Mouse (Mus musculus) stomach, postnatal 0 days (tissue): ENCODE results near the gene Ap5s1. TPM values are rescaled to one million over a fixed set of nuclear protein-coding genes. Genes with fewer than 3 reads are reported as not detected.
A peak's percentile ranks its signal among the peaks of the same experiment; 100 is the strongest.

Source experiments
- ATAC-seq: fragments of 200-750 bp; cut with Nextera tagmentation; 2 replicates; pipeline ENCODE4 v1.8.0; 2017; ENCODE audit not compliant: low FRiP score, low TSS enrichment
- DNase-seq: peaks from one replicate; pipeline ENCODE4 v3.0.0-alpha.2; 2016; ENCODE audit warnings: low spot score
- H3K27ac ChIP-seq: fragments of 300-500 bp; sonication (generic); replicated peaks from 2 replicates; pipeline ENCODE4 v1.5.1; 2014; ENCODE audit warnings: mild to moderate bottlenecking, control low read depth
- H3K27me3 ChIP-seq: fragments of 300-500 bp; sonication (generic); 2 replicates; pipeline ENCODE4 v1.6.1; 2014; ENCODE audit warnings: low read length; ENCODE audit not compliant: control insufficient read depth, insufficient read depth
- H3K36me3 ChIP-seq: fragments of 300-500 bp; sonication (generic); 2 replicates; pipeline ENCODE4 v1.6.1; 2014; ENCODE audit warnings: low read length, mixed read lengths; ENCODE audit not compliant: control insufficient read depth, insufficient read depth
- H3K4me1 ChIP-seq: fragments of 300-500 bp; sonication (generic); replicated peaks from 2 replicates; pipeline ENCODE4 v1.6.1; 2014; ENCODE audit warnings: antibody characterized with exemption; ENCODE audit not compliant: control insufficient read depth, insufficient read depth
- H3K4me2 ChIP-seq: fragments of 300-500 bp; sonication (generic); replicated peaks from 2 replicates; pipeline ENCODE4 v1.6.1; 2014; ENCODE audit warnings: low read depth, mild to moderate bottlenecking, control low read depth, moderate library complexity
- H3K4me3 ChIP-seq: fragments of 300-500 bp; sonication (generic); 2 replicates; pipeline ENCODE4 v1.5.1; 2014; ENCODE audit warnings: low read depth, low read length, control low read depth
- H3K9ac ChIP-seq: fragments of 300-500 bp; sonication (generic); 2 replicates; pipeline ENCODE4 v1.6.1; 2014; ENCODE audit warnings: mild to moderate bottlenecking, low read length, control low read depth, mixed read lengths
- H3K9me3 ChIP-seq: fragments of 300-500 bp; sonication (generic); 2 replicates; pipeline ENCODE4 v1.6.1; 2016; ENCODE audit warnings: low read length; ENCODE audit not compliant: control insufficient read depth
- CTCF ChIP-seq: IDR thresholded peaks from 2 replicates; pipeline ENCODE4 v1.5.1; 2016; ENCODE audit warnings: antibody characterized with exemption, low read depth, mild to moderate bottlenecking, moderate library complexity
- EP300 ChIP-seq: optimal IDR thresholded peaks from 2 replicates; pipeline ENCODE3; 2016; ENCODE audit warnings: antibody characterized with exemption
- WGBS: fragments of 180-500 bp; shearing (Covaris S2); extraction: QIAGEN DNeasy Blood & Tissue Kit; methylation state at CpG from one replicate; pipeline ENCODE4 v1.1.7; 2014; 5-methylcytosine and 5-hydroxymethylcytosine counted together
- polyA plus RNA-seq: library from polyadenylated mRNA; unstranded; fragments of >200 nt; fragmentation: Nextera tagmentation; extraction: Ambion mirVana; gene quantifications from 2 replicates; pipeline ENCODE4 v1.2.1, GENCODE M21; 2015

The Ap5s1 gene
- polyA plus RNA-seq, 1 experiment from 2014 or later: 22.0 TPM

- no peak overlapping the region for H3K4me3 ChIP-seq
- peak overlapping the region; percentile 31; the same call in 1 of the 2 replicates for H3K9ac ChIP-seq
- 45% methylated on average over 5 of the region's 5 CpGs for WGBS
- DNase-seq (no peak), ATAC-seq (no peak)
- H3K36me3 ChIP-seq: peaks cover 16% of the 10 kb centered on the region
- no peaks in the 10 kb centered on the region for H3K27me3 ChIP-seq
- H3K27ac ChIP-seq: no peak overlapping the region
- no peak for TF ChIP-seq EP300
- TF ChIP-seq CTCF: no peak
- no peaks in the 10 kb centered on the region for H3K9me3 ChIP-seq
- no peak overlapping the region for H3K4me2 ChIP-seq
- H3K4me1 ChIP-seq: peaks cover 9% of the 10 kb centered on the region
Observed at GRCm38 (mm10) chr2:131189521-131190309, 17.2 kb upstream of the Ap5s1 start.

DNA sequence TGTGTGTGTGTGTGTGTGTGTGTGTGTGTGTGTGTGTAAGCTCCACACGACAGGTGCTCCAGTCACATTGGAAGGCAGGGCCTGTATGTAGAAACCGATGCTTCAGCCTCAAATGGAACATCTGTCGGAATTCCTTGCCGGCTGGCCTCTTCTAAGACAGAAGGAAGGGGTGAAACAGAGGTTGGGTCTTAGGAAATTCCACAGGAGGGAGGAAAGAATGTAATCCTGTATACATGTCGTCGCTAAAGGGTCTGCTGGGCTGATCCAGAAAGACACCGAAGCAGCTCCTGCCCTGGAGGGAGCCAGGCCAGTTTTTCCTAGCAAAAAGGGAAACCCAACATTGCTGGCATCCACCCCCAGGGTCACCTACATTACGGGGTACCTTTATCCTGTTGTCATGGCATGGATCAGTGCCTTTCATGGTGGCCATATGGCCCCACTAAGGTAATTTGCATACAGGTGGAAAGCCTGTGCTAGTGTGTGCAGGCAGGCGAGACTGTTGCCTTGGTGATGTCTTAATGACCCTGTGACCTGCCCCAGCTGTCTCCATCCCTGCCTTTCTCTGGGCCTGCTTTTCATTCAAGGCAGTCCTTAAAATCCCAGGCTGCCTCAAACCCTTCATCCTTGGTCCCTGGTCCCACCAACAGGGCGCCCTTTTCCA, 16.4 kb upstream of the Ap5s1 start:
- no peaks in the 10 kb centered on the region for H3K27me3 ChIP-seq
- 0 out of 2 replicates have a peak overlapping the region, but pooled peaks have one; percentile 24 for H3K27ac ChIP-seq
- no peak for ATAC-seq
- WGBS: 38% methylated on average over 10 of the region's 10 CpGs
- H3K9me3 ChIP-seq: no peaks in the 10 kb centered on the region
- no peak for DNase-seq
- TF ChIP-seq EP300 (no peak), CTCF (no peak)
- H3K4me1 ChIP-seq: peaks cover 9% of the 10 kb centered on the region
- no peak overlapping the region for H3K4me3 ChIP-seq
- H3K36me3 ChIP-seq: peaks cover 18% of the 10 kb centered on the region
- no peak overlapping the region; the same call in none of the 2 replicates for H3K9ac ChIP-seq
- H3K4me2 ChIP-seq: no peak overlapping the region

- TF ChIP-seq EP300 (no peak), CTCF (no peak)
- H3K9ac ChIP-seq: no peak overlapping the region
- H3K4me2 ChIP-seq: no peak overlapping the region
- H3K4me3 ChIP-seq: no peak overlapping the region
- H3K4me1 ChIP-seq: peaks cover 7% of the 10 kb centered on the region
- ATAC-seq (no peak), DNase-seq (no peak)
- H3K27me3 ChIP-seq: no peaks in the 10 kb centered on the region
- H3K36me3 ChIP-seq: peaks cover 18% of the 10 kb centered on the region
- H3K27ac ChIP-seq: no peak overlapping the region
- WGBS: 70% methylated on average over 7 of the region's 7 CpGs
- H3K9me3 ChIP-seq: no peaks in the 10 kb centered on the region
Observed at GRCm38 (mm10) chr2:131191005-131191390, 15.9 kb upstream of the Ap5s1 start.

DNA sequence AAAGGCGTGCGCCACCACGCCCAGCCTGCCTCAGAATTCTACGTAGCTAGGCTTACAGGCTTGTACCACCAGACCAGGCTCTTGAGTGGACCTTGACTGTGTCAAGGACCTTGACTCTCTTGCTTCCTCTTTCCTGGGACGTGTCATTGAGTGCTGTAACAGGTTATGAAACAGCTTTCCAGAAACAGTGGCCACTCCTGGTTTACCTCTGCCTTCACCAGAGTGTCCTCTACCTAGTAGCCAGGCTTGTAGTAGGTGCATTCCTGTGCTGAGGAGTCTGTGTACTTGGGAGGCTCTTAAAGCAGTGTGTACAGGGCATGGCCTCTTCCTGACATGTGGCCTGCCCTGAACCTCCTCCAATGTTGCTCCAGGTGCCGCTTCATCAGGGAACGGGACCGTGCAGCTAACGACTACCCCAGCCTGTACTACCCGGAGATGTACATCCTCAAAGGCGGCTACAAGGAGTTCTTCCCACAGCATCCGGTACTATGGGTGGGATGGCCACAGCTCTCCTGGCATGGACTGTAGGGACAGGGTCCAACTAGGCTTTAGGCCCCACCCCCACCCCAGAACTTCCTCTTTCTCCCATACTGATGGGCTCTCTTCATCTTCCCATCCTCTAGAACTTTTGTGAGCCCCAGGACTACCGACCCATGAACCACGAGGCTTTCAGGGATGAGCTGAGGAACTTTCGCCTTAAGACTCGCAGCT, 10.1 kb upstream of the Ap5s1 start:
- Histone ChIP-seq H3K9me3 (no peaks in the 10 kb centered on the region), H3K4me2 (no peak overlapping the region), H3K4me1 (no peaks in the 10 kb centered on the region), H3K27ac (no peak overlapping the region), H3K9ac (no peak overlapping the region), H3K36me3 (peaks cover 26% of the 10 kb centered on the region), H3K4me3 (no peak overlapping the region), H3K27me3 (no peaks in the 10 kb centered on the region)
- WGBS: 92% methylated on average over 16 of the region's 16 CpGs
- no peak for TF ChIP-seq EP300
- TF ChIP-seq CTCF: no peak
- DNase-seq (no peak), ATAC-seq (peak; percentile 19; the same call in 1 of the 2 replicates)

DNA sequence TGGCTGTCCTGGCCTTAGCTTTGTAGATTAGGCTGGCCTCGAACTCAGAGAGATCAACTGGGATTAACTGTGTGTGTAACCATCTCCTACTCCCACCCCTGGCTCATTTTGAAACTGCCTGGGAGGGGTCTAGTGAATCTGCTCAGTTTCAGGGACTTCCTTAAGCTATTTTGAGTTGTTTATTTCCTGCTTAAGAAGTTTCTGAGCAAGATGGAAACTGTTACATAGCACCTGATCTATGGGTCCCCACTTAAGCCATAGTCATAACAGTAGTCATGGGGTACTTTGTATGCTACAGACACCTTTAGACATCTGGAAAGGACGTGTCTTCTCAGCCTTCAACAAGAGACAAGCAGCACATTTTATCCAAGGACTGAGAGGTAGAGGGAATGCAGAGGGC, 6.2 kb upstream of the Ap5s1 start:
- WGBS: 67% methylated on average over 2 of the region's 2 CpGs

More for the DNA sequence above, 6.2 kb upstream of the Ap5s1 start:
- no peak overlapping the region for H3K4me2 ChIP-seq
- H3K4me3 ChIP-seq: no peak overlapping the region
- peaks cover 8% of the 10 kb centered on the region; the same call in 1 of the 2 replicates for H3K36me3 ChIP-seq
- TF ChIP-seq EP300 (no peak), CTCF (no peak)
- ATAC-seq (no peak), DNase-seq (no peak)
- peaks cover 8% of the 10 kb centered on the region for H3K4me1 ChIP-seq
- no peaks in the 10 kb centered on the region for H3K27me3 ChIP-seq
- H3K9me3 ChIP-seq: no peaks in the 10 kb centered on the region
- H3K9ac ChIP-seq: no peak overlapping the region
- no peak overlapping the region for H3K27ac ChIP-seq
